Mouse (Mus musculus): ENCODE measurements around the gene Fam205a2. TPM values are rescaled to one million over a fixed set of nuclear protein-coding genes. Genes with fewer than 3 reads are reported as not detected.
"Not testable (repeated sequence)": the region's sequence is repeated elsewhere in the genome, so short reads cannot be mapped to it uniquely, and the experiment has no call there.

The Fam205a2 gene
- not detected in 2 replicates for polyA plus RNA-seq (2014; fragmentation: Nextera tagmentation; extraction: Ambion mirVana)

DNA sequence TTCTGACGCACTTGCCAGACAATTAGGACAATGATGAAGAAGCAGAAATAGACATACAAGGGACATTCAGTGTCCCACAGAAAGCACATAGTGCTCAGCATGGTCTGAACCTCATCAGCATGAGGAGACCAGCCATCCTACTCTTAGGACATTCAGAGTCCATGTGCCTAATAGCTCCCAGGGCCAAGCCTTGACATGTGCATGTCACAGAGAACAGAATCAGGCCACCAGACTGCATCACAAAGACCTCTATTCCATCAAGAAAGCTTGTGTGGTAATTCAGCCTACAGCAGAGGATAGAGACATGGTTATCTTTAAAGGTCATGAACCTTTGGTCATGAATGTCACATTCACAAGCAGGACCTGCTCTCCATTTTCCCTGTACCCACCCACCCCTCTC is at the start of gene Fam205a2:
TSS of gene Fam205a2 (minus strand) at position 101 of the 400 bp plus-strand sequence.
- not testable (repeated sequence) for H3K27ac ChIP-seq (ENCODE audit: low read depth, low read length); H3K27me3 ChIP-seq (replicated peaks; ENCODE audit: control insufficient read depth, insufficient read depth, low read length); H3K9ac ChIP-seq (ENCODE audit: low read length); H3K4me3 ChIP-seq (ENCODE audit: low read depth, low read length); H3K4me1 ChIP-seq (ENCODE audit: control insufficient read depth, insufficient read depth, low read length); H3K4me2 ChIP-seq (ENCODE audit: low read length); DNase-seq (ENCODE audit: low spot score); H3K9me3 ChIP-seq (replicated peaks; ENCODE audit: control insufficient read depth, low read length); ATAC-seq; H3K36me3 ChIP-seq (ENCODE audit: control insufficient read depth, insufficient read depth, low read length)
- no CpG with 5 or more reads among the region's 1 CpGs for WGBS

Other genes starting within 250 kb of the Fam205a2 start
- gene Gm21953, start 233.9 kb downstream of the Fam205a2 start, polyA plus RNA-seq (2014; fragmentation: Nextera tagmentation; extraction: Ambion mirVana): not detected in 2 replicates
- gene Fam205a3, start 209.8 kb downstream of the Fam205a2 start, polyA plus RNA-seq (2014; fragmentation: Nextera tagmentation; extraction: Ambion mirVana): not detected in 2 replicates
- gene Gm21586, start 88.8 kb downstream of the Fam205a2 start, polyA plus RNA-seq (2014; fragmentation: Nextera tagmentation; extraction: Ambion mirVana): not detected in 2 replicates
- 0.14 TPM in 1 of 2 replicates, not detected in the other for gene Gm2163, start 61.4 kb downstream of the Fam205a2 start, polyA plus RNA-seq (2014; fragmentation: Nextera tagmentation; extraction: Ambion mirVana)
- not detected in 2 replicates for gene Gm10591, start 84.0 kb upstream of the Fam205a2 start, polyA plus RNA-seq (2014; fragmentation: Nextera tagmentation; extraction: Ambion mirVana)
- gene Gm2564, start 101.5 kb upstream of the Fam205a2 start, polyA plus RNA-seq (2014; fragmentation: Nextera tagmentation; extraction: Ambion mirVana): not detected in 2 replicates
- not detected in 2 replicates for gene Ccl27b, start 127.1 kb upstream of the Fam205a2 start, polyA plus RNA-seq (2014; fragmentation: Nextera tagmentation; extraction: Ambion mirVana)
- not detected in 2 replicates for gene Il11ra2, start 133.7 kb upstream of the Fam205a2 start, polyA plus RNA-seq (2014; fragmentation: Nextera tagmentation; extraction: Ambion mirVana)
- gene 4930578G10Rik, start 207.4 kb upstream of the Fam205a2 start, polyA plus RNA-seq (2014; fragmentation: Nextera tagmentation; extraction: Ambion mirVana): 0.51 and 0.52 TPM in 2 replicates
- gene Ccl19, start 228.4 kb upstream of the Fam205a2 start, polyA plus RNA-seq (2014; fragmentation: Nextera tagmentation; extraction: Ambion mirVana): not detected in 2 replicates
- gene Ccl21a, start 245.8 kb upstream of the Fam205a2 start, polyA plus RNA-seq (2014; fragmentation: Nextera tagmentation; extraction: Ambion mirVana): 0.55 and 0.80 TPM in 2 replicates